Mouse (Mus musculus) CH12.LX (cell line): Measurements from ENCODE around the gene A730049H05Rik.

Source experiments
- CTCF ChIP-seq, 2 experiments: IDR thresholded peaks in 1 of 2; conservative IDR thresholded peaks in 1 of 2; 2 replicates each; pipeline ENCODE4 v1.5.1; 2011 to 2012; ENCODE audit warnings: low read depth in 2 of 2, low read length in 2 of 2, improper control_type of control experiment in 1 of 2, inconsistent platforms in 1 of 2, mild to moderate bottlenecking in 1 of 2, moderate library complexity in 1 of 2
- HCFC1 ChIP-seq: IDR thresholded peaks from 2 replicates; pipeline ENCODE4 v1.6.1; 2012; ENCODE audit warnings: low read depth, mild to moderate bottlenecking, inconsistent platforms, low read length, improper control_type of control experiment
- MAFK ChIP-seq: IDR thresholded peaks from 2 replicates; pipeline ENCODE4 v1.6.1; 2011; ENCODE audit warnings: low read length, improper control_type of control experiment; ENCODE audit not compliant: insufficient replicate concordance
- MAX ChIP-seq: IDR thresholded peaks from 2 replicates; pipeline ENCODE4 v1.6.1; 2011; ENCODE audit warnings: low read length, improper control_type of control experiment
- NRF1 ChIP-seq: IDR thresholded peaks from 2 replicates; pipeline ENCODE4 v1.6.1; 2014; ENCODE audit warnings: low read depth, mild to moderate bottlenecking, inconsistent platforms, low read length, improper control_type of control experiment, moderate library complexity
- POLR2A ChIP-seq: IDR thresholded peaks from 2 replicates; pipeline ENCODE4 v1.6.1; 2011; ENCODE audit warnings: low read depth, mild to moderate bottlenecking, improper control_type of control experiment, low read length
- RAD21 ChIP-seq: IDR thresholded peaks from 2 replicates; pipeline ENCODE4 v1.6.1; 2011; ENCODE audit warnings: low read depth, mild to moderate bottlenecking, low read length, improper control_type of control experiment, moderate library complexity
- TCF12 ChIP-seq: IDR thresholded peaks from 2 replicates; pipeline ENCODE4 v1.6.1; 2014; ENCODE audit warnings: low read depth, mild to moderate bottlenecking, inconsistent platforms, low read length, improper control_type of control experiment
- UBTF ChIP-seq: IDR thresholded peaks from 2 replicates; pipeline ENCODE4 v1.6.1; 2012; ENCODE audit warnings: low read depth, mild to moderate bottlenecking, inconsistent platforms, low read length, improper control_type of control experiment, moderate library complexity
- USF1 ChIP-seq: IDR thresholded peaks from 2 replicates; pipeline ENCODE4 v1.6.1; 2014; ENCODE audit warnings: low read depth, mild to moderate bottlenecking, inconsistent platforms, low read length, improper control_type of control experiment
- USF2 ChIP-seq: conservative IDR thresholded peaks from 2 replicates; pipeline ENCODE4 v1.6.1; 2011; ENCODE audit warnings: low read depth, low read length, improper control_type of control experiment
- ZNF384 ChIP-seq: IDR thresholded peaks from 2 replicates; pipeline ENCODE4 v1.6.1; 2012; ENCODE audit warnings: low read depth, low read length, improper control_type of control experiment, inconsistent platforms

DNA sequence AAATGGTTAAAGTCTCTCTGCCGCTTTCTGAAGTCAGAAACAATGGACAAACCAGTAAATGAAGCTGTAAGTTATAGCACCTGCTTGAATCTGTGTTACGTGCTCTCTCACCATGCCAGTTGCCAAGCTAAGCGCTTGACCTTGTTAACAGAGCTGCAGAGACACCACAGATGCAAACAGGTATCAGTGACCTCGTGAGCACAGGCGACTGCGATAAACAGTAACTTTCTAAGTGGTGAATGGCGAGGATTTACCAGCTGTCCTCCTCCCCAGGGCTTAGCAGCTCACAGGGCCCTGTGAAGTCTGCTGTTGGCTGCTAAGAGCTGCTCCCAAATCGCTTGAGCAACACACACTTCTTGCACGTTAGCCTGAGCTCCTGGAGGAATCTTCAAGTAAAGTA is 46.3 kb downstream of the A730049H05Rik start:
- TF ChIP-seq RAD21 (no peak), POLR2A (no peak), USF2 (no peak), MAFK (no peak), CTCF (conservative IDR thresholded peaks at IDR 0.05 in 1 of 2, IDR thresholded peaks at IDR 0.05 in 1 of 2; ENCODE audit: low read depth in 2 of 2, low read length in 2 of 2) (no peak), ZNF384 (no peak), MAX (no peak), UBTF (no peak), NRF1 (no peak), HCFC1 (no peak), TCF12 (no peak), USF1 (no peak)
